Mouse (Mus musculus) CD4-positive helper T cell, adult 2 months (primary cell): ENCODE data around the gene Amn.

Experiments
- DNase-seq: peaks from one replicate; pipeline ENCODE4 v3.0.0-alpha.2; 2012; ENCODE audit warnings: low read depth, missing footprints, low spot score

Gene Amn

GRCm38 (mm10) chr12:111323423-111323822 is 52.5 kb downstream of the Amn start:
- no peak for DNase-seq

- DNase-seq = no peak
Observed at GRCm38 (mm10) chr12:111324536-111324935, 53.6 kb downstream of the Amn start.

GRCm38 (mm10) chr12:111324949-111325348 is 54.1 kb downstream of the Amn start:
- DNase-seq = no peak

GRCm38 (mm10) chr12:111325744-111326424 is 55.0 kb downstream of the Amn start:
- no peak for DNase-seq
